Mouse (Mus musculus): ENCODE measurements around the gene Wdr78. TPM values are rescaled to one million over a fixed set of nuclear protein-coding genes. Genes with fewer than 3 reads are reported as not detected.

The Wdr78 gene
- total RNA-seq, 2 experiments from 2014 or later = 0.89 to 1.6 TPM

Other genes with a start within 250 kb of the Wdr78 start
- gene Tctex1d1, start 135.9 kb downstream of the Wdr78 start, total RNA-seq (2021) = not detected
- not detected for gene Insl5, start 87.7 kb downstream of the Wdr78 start, total RNA-seq (2021)
- gene Mier1, start 165 bp downstream of the Wdr78 start, total RNA-seq (2021) = 10 to 100 TPM; 28.1 to 35.4 TPM
- gene Slc35d1, start 100.6 kb upstream of the Wdr78 start, total RNA-seq (2021) = 1 to 10 TPM; 4.8 to 5.5 TPM
- gene 4921539E11Rik, start 176.3 kb upstream of the Wdr78 start, total RNA-seq (2021) = not detected
- gene Oma1, start 199.3 kb upstream of the Wdr78 start, total RNA-seq (2021) = 10 to 100 TPM; 18.3 to 19.7 TPM

Data from gastrocnemius, postnatal 10 days (tissue).